In the genomic region with DNA sequence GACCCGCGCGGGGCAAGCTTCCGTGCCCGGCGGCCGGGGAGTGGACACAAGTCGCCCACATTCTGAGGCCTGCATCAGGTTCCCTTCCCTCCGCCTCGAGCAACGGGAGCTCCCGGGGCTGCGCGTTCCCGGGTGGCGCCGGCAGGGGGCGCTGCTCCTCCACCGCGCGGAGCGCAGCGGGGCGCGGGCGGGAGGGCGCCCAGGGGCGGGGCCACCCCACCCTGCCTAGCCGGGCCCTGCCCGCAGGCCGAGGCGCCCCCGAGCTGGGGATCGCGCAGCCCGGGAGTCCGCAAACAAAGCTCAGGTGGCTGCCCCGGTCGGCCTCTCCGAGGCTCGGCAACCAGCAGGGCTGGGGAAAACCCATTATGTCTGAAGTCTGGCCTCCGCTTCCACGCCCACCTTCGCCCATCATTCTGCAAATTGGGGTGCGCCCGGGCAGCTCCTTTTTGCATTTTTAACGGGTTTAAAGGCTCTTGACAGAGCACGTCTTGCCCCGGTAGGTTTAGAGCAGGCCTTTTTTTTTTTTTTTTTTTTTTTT, we compare ENCODE assay signal across 7 mouse cellular contexts. TPM values are rescaled to one million over a fixed set of nuclear protein-coding genes. Genes with fewer than 3 reads are reported as not detected.
DNase-seq lines count a peak whose midpoint lies in the region; ATAC-seq lines count a peak whose summit lies in the region.

No protein-coding gene starts in this region.

- H3K27ac ChIP-seq in embryonic facial prominence, embryonic 10.5 days (replicated peaks), result peak overlapping the region; percentile 100
- peak overlapping the region; percentile 99 for H3K27ac ChIP-seq in limb, embryonic 10.5 days
- peak overlapping the region; percentile 100 for H3K27ac ChIP-seq in midbrain, embryonic 12.5 days (replicated peaks)

- peak overlapping the region; percentile 69 for H3K4me2 ChIP-seq in midbrain, embryonic 12.5 days (replicated peaks)

- H3K27me3 ChIP-seq in embryonic facial prominence, embryonic 10.5 days (replicated peaks; ENCODE audit: low read depth, poor library complexity, severe bottlenecking), result no peaks in the 10 kb centered on the region
- no peaks in the 10 kb centered on the region for H3K27me3 ChIP-seq in limb, embryonic 10.5 days (ENCODE audit: low read depth, poor library complexity, severe bottlenecking)
- no peaks in the 10 kb centered on the region for H3K27me3 ChIP-seq in midbrain, embryonic 12.5 days

- ATAC-seq in midbrain, embryonic 12.5 days (ENCODE audit: low FRiP score, low read depth), result peak; percentile 53

- H3K9ac ChIP-seq in midbrain, embryonic 12.5 days (replicated peaks), result peak overlapping the region; percentile 100

- peak overlapping the region; percentile 90 for H3K4me3 ChIP-seq in embryonic facial prominence, embryonic 10.5 days
- H3K4me3 ChIP-seq in limb, embryonic 10.5 days, result peak overlapping the region; percentile 93
- H3K4me3 ChIP-seq in midbrain, embryonic 12.5 days, result peak overlapping the region; percentile 100

- peak; percentile 96 for DNase-seq in adrenal gland, postnatal 14 days
- peak; percentile 92 for DNase-seq in embryonic facial prominence, embryonic 10.5 days (ENCODE audit: low spot score)
- peak; percentile 99 for DNase-seq in heart, adult 11 months
- peak; percentile 93 for DNase-seq in kidney, adult 18-20 months
- peak; percentile 93 for DNase-seq in limb, embryonic 10.5 days (ENCODE audit: low spot score)
- peak; percentile 81 for DNase-seq in skeletal muscle tissue, adult 2 months (ENCODE audit: low read depth, low spot score)

- H3K36me3 ChIP-seq in embryonic facial prominence, embryonic 10.5 days (replicated peaks), result peaks cover 48% of the 10 kb centered on the region
- H3K36me3 ChIP-seq in limb, embryonic 10.5 days, result peaks cover 40% of the 10 kb centered on the region
- H3K36me3 ChIP-seq in midbrain, embryonic 12.5 days, result peaks cover 35% of the 10 kb centered on the region

- H3K4me1 ChIP-seq in embryonic facial prominence, embryonic 10.5 days, result peaks cover 11% of the 10 kb centered on the region
- H3K4me1 ChIP-seq in limb, embryonic 10.5 days, result peaks cover 10% of the 10 kb centered on the region
- peaks cover 14% of the 10 kb centered on the region for H3K4me1 ChIP-seq in midbrain, embryonic 12.5 days

- under 1% methylated on average over 49 of the region's 49 CpGs for WGBS in embryonic facial prominence, embryonic 10.5 days
- under 1% methylated on average over 49 of the region's 49 CpGs for WGBS in limb, embryonic 10.5 days
- under 1% methylated on average over 39 of the region's 49 CpGs for WGBS in midbrain, embryonic 12.5 days

- H3K9me3 ChIP-seq in embryonic facial prominence, embryonic 10.5 days, result no peaks in the 10 kb centered on the region
- H3K9me3 ChIP-seq in limb, embryonic 10.5 days (replicated peaks), result no peaks in the 10 kb centered on the region
- H3K9me3 ChIP-seq in midbrain, embryonic 12.5 days, result no peaks in the 10 kb centered on the region

RNA-seq across cellular contexts. Expression of gene Marcks, which starts 1.7 kb away (rescaled TPM):
- total RNA-seq in adrenal gland, postnatal 14 days (2021), result 83.8 and 85.5 TPM in 2 replicates
- polyA plus RNA-seq in embryonic facial prominence, embryonic 10.5 days (2016; fragmentation: Nextera tagmentation; extraction: Ambion mirVana), result 135 and 155 TPM in 2 replicates
- polyA plus RNA-seq in limb, embryonic 10.5 days (2016; fragmentation: Nextera tagmentation; extraction: Ambion mirVana), result 94.6 and 115 TPM in 2 replicates
- 321 and 361 TPM in 2 replicates for polyA plus RNA-seq in midbrain, embryonic 12.5 days (2016; fragmentation: Nextera tagmentation; extraction: Ambion mirVana)

Comparison
In these comparisons a context has a peak if more than half of its experiments do, and no peak if none do; other contexts are left out.
1. Peak in every context shown above with its lines: DNase-seq, ATAC-seq, H3K4me3 ChIP-seq and H3K27ac ChIP-seq.